Mouse (Mus musculus): ENCODE measurements around the gene Ier3.

Gene Ier3

GRCm38 (mm10) chr17:35868961-35869345 lies 47.5 kb downstream of the Ier3 start:
- no peak for DNase-seq (ENCODE audit: low spot score)

DNA sequence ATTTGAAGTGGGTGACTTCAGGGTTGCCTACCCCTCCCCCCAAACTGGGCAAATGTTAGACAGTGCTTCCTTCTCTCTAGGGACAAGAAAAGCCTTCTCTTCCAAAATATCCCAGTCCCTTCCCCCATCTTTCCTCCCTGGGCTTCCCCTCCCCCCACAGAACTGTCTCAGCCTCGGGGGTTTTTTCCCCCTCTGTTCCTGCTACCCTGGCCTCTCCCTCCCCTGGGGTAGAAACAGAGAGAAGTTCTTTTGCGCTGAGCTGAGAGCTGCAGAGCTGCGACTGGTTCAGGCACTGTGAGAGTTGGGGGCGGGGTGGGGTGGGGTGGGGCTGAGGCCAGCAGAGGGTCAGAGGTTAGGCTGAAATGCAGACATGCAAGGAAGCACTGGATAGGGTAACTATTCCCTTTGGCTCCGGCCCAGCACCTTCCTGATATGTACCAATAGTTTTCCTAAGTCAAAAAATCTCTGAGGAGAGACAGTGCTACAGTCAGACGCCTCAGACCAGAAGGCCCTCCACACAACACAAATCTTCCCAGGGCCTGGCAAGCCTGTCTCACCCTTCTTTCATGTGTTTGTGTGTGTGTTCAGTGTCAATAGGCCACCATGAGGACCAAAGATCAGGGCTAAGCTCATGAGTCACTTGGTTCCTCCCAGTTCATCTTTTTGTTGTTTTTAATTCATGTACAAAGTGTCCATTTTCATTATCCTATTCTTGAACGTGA lies 48.0 kb downstream of the Ier3 start:
- DNase-seq (ENCODE audit: low spot score) = no peak

GRCm38 (mm10) chr17:35870151-35870883 lies 48.8 kb downstream of the Ier3 start:
- no peak for DNase-seq (ENCODE audit: low spot score)

DNA sequence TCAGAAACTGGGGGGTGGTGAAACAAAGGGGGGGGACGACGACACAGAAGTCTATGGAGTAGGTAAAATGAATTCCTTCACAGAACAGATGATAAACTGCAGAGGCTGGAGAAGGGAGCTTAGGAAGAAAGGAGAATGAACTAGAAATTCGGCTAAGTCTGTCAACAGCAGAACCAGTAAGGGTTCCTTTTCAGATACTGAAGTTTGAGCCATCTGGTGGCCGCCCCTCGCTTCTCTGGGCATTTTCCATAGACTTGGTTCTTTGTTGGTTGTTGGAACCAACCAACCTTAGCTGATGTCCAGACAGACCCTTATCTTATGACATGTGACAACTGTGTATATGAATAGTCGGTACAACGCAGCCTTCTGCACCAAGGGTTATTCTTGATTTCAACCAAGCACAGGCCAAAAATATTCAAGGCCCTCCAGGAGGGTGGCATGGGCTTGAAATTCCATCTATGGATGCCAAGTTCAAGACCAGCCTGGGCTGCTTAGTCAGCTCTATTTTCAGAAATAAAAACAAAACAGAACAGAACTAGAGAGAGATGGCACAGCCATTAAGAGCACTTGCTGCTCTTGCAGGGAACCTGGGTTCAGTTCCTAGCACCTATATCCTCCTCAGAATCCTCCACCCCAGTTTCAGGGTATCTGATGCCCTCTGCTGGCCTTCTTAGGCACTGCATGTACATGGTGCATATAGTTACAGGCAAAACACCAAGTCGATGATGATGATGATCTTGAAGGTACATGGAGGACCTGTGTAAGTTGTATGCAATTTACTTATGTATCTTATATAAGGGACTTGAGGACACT lies 49.6 kb downstream of the Ier3 start:
- DNase-seq (ENCODE audit: low spot score) = no peak
